Mouse (Mus musculus) heart, postnatal 10 days (tissue): Measurements from ENCODE around the gene Lrrfip2. TPM values are rescaled to one million over a fixed set of nuclear protein-coding genes. Genes with fewer than 3 reads are reported as not detected.

ENCODE experiments used
- DNase-seq, 2 experiments: peaks; one replicate each; pipeline ENCODE4 v3.0.0; 2021
- intact Hi-C: fragments of 180-260 bp; cut with DNase I; formaldehyde crosslinking; loops from one replicate; pipeline ENCODE4 v1.15.1; 2025
- total RNA-seq, 2 experiments: library from RNA; stranded (reverse); gene quantifications; 2 replicates each; pipeline ENCODE4 v1.2.3; 2021

Gene Lrrfip2
- total RNA-seq, 2 experiments from 2014 or later, result 105 to 108 TPM

DNA sequence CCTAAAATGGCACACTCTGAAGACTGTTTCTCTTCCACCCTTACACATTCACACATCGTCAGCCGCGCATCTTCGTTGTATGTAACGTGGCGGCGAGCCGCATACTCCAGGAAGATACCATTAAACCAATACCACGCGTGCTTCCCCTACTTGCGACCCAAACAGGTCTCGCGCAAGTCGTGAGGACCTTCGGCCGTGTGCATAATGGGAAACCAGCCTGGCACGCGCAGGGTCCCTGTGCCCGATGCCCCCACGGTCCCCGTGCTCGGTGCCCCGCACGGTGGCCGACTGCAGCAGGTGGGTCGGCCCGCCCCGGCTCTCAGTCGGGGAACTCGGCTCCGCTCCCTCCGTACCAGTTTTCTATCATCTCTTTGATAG, 153.7 kb downstream of the Lrrfip2 start:
- no peak for DNase-seq
- intact Hi-C loops, result no loop called here

DNA sequence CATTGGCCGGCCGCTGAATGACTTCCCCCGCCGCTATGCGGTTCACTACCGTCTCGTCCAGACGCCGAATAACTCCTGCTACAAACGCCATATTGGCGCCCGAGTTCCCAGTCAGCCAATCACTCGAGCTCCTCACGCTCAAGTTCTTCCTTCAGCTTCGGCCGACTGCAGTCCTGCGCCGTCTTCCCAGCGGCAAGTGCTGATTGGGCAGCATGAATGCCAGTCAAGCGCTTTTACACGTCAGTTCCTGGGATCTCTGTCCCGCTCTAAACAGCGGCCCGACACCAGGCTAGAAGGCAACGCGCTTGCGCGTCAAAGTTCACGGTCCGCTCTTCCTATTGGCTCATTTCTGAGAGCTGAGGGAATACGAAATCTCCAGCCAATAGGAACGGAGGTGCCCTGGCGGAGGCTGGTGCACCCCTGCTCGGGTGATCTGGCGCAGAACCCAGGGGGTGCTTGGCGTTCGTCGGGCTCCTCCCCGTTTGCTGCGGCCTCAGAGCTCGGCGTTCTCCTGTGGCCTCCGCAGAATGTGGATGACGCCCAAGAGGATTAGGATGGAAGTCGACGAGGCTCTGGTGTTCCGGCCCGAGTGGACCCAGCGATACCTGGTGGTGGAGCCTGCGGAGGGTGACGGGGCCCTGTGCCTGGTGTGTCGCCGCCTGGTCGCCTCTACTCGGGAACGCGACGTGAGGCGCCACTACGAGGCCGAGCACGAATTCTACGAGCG, 154.2 kb downstream of the Lrrfip2 start, which contains the start of the genes Mlh1 and Epm2aip1:
Mlh1 (minus strand) TSS at position 358 of the 727 bp plus-strand sequence.
Epm2aip1 (plus strand) TSS at position 496 of the 727 bp plus-strand sequence.
- intact Hi-C loops, result no loop called here
- peak; percentile 100 for DNase-seq

DNA sequence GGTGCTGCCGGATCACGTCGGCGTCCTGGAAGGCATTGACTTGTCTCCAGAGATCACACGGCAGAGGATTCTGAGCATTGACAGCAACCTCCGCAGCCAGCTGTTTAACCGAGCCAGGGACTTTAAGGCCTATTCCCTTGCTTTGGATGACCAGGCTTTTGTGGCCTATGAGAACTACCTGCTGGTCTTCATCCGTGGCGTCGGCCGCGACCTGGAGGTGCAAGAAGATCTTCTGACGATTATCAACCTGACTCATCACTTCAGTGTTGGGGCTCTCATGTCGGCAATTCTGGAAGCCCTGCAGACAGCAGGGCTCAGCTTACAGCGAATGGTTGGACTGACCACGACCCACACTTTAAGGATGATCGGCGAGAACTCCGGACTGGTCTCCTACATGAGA, 155.0 kb downstream of the Lrrfip2 start:
- intact Hi-C loops, result no loop called here
- no peak for DNase-seq

DNA sequence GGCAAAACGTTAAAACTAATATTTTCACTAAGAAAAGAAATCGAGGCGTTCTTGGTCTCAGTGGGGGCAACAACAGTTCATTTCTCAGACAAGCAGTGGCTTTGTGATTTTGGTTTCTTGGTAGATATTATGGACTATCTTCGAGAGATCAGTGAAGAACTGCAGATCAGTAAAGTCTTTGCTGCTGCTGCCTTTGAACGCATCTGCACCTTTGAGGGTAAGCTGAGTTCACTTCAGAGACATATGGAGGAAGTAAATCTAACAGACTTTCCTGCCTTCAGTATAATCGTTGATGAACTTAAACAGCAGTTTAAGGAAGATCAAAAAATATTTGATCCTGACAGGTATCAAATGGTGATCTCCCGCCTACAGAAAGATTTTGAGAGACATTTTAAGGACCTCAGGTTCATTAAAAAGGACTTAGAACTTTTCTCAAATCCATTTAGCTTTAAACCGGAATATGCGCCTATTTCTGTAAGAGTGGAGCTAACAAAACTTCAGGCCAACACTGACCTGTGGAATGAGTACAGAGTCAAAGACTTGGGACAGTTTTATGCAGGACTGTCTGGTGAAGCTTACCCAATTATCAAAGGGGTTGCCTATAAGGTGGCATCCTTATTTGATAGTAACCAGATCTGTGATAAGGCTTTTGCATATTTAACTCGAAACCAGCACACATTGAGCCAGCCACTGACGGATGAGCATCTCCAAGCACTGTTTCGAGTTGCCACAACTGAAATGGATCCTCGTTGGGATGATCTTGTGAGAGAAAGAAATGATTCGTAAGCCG, 155.8 kb downstream of the Lrrfip2 start:
- intact Hi-C loops, result no loop called here
- no peak for DNase-seq

DNA sequence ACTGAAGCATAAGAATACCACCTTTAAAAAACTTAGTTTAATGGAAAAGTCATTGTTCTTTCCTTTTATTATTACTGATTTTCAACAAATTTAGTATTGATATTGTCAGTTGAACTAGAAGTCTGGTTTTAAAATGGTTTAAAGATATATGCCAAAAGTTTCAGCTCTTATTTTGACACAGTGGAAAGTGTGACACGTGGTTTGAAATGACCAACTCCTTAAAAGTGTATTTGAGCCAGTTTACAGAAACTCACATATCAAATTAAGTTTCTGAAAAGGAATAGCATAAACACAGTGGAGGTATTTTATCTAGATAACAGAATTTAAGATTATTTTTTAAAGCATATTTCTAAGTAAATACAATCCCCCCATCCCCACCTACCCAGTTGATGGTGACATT, 156.6 kb downstream of the Lrrfip2 start:
- DNase-seq, result no peak
- intact Hi-C loops, result no loop called here

DNA sequence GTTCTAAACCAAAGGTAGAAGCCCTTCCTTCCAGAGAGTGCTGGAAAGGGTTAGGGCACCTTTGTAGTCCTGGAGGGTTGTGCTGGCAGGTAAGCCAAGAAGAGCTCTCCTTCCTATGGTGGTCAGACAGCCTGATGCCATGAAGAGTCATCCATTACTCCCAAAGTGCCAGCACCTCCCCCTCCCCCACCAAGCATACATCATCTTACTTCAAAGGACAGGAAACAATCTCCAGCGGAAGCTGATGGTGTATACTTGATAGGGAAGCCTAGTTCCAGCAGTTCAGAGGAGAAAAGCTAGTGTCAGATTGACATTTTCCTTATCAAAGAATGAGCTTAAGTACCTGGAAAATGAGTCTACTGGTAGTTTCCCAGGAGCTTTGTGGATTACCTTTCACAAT, 157.8 kb downstream of the Lrrfip2 start:
- DNase-seq, result no peak
- intact Hi-C loops, result no loop called here

Other genes with a start within 250 kb of the Lrrfip2 start
- 10 to 100 TPM; 19.6 to 20.4 TPM for gene Als2cl, start 237.7 kb upstream of the Lrrfip2 start, total RNA-seq
- under 1 TPM; 0.69 to 0.74 TPM for gene Tmie, start 237.5 kb upstream of the Lrrfip2 start, total RNA-seq
- gene Fam240a, start 200.7 kb upstream of the Lrrfip2 start, total RNA-seq, result not detected
- gene Tdgf1, start 171.4 kb upstream of the Lrrfip2 start, total RNA-seq, result not detected
- 10 to 100 TPM; 39.8 to 49.0 TPM for gene Lrrc2, start 166.0 kb upstream of the Lrrfip2 start, total RNA-seq
- 1 to 10 TPM; 2.4 to 2.8 TPM for gene Rtp3, start 127.0 kb upstream of the Lrrfip2 start, total RNA-seq
- gene Ltf, start 98.3 kb upstream of the Lrrfip2 start, total RNA-seq, result 1 to 10 TPM in 1 of 2 experiments, under 1 TPM in 1; 0.72 to 2.3 TPM
- 1 to 10 TPM; 6.4 to 7.4 TPM for gene Ccrl2, start 60.1 kb upstream of the Lrrfip2 start, total RNA-seq
- 10 to 100 TPM; 15.2 to 17.2 TPM for gene Mlh1, start 154.2 kb downstream of the Lrrfip2 start, total RNA-seq
- gene Epm2aip1, start 154.3 kb downstream of the Lrrfip2 start, total RNA-seq, result 10 to 100 TPM; 31.1 to 34.0 TPM
- under 1 TPM; 0.02 TPM for gene Trank1, start 194.1 kb downstream of the Lrrfip2 start, total RNA-seq